In genomic region chr15:89351302-89351701, GRCm38 (mm10) we compare ENCODE assay signal across 19 mouse cellular contexts. TPM values are rescaled to one million over a fixed set of nuclear protein-coding genes. Genes with fewer than 3 reads are reported as not detected.
"Had no signal": no experiment of that assay in that cellular context is flagged by ENCODE, and none has a peak within 500 bp of the region (broad histone marks: within the 10 kb centered on the region; RNA-seq: fewer than 3 reads in every experiment).

No protein-coding gene starts in this region.

- H3K9me3 ChIP-seq: kidney, embryonic 15.5 days; limb, embryonic 10.5 days; lung, embryonic 15.5 days; midbrain, embryonic 15.5 days; stomach, embryonic 15.5 days had no signal

- H3K4me3 ChIP-seq: kidney, embryonic 15.5 days; left cerebral cortex, adult 2 months; limb, embryonic 10.5 days; lung, embryonic 15.5 days; midbrain, embryonic 15.5 days; stomach, embryonic 15.5 days had no signal

- ATAC-seq: midbrain, embryonic 15.5 days had no signal

- DNase-seq: kidney, postnatal 14 days; right cerebral cortex, postnatal 14 days; thymus, adult 2 months; thymus, postnatal 25 days had no signal

- H3K9ac ChIP-seq: kidney, embryonic 15.5 days; lung, embryonic 15.5 days; midbrain, embryonic 15.5 days; stomach, embryonic 15.5 days had no signal

- H3K27me3 ChIP-seq: kidney, embryonic 15.5 days; lung, embryonic 15.5 days; midbrain, embryonic 15.5 days; stomach, embryonic 15.5 days had no signal

- H3K4me2 ChIP-seq: kidney, embryonic 15.5 days; liver, embryonic 11.5 days; lung, embryonic 15.5 days; midbrain, embryonic 15.5 days; stomach, embryonic 15.5 days had no signal

- H3K27ac ChIP-seq: kidney, embryonic 15.5 days; left cerebral cortex, adult 2 months; limb, embryonic 10.5 days; lung, embryonic 15.5 days; midbrain, embryonic 15.5 days; stomach, embryonic 15.5 days had no signal

RNA-seq across cellular contexts. Expression of gene Miox, which starts 17.1 kb away (rescaled TPM):
- total RNA-seq: layer of hippocampus, adult 8-10 months; layer of hippocampus, postnatal 14 days; left cerebral cortex, adult 2 months; left cerebral cortex, postnatal 14 days; megakaryocyte progenitor cell, adult 5-6 weeks had no signal
- polyA plus RNA-seq: large intestine, adult 2 months; limb, embryonic 10.5 days; limb, embryonic 14.5 days; lung, embryonic 15.5 days; midbrain, embryonic 15.5 days; neural tube, embryonic 14.5 days; urinary bladder, adult 2 months had no signal
